In the genomic region with DNA sequence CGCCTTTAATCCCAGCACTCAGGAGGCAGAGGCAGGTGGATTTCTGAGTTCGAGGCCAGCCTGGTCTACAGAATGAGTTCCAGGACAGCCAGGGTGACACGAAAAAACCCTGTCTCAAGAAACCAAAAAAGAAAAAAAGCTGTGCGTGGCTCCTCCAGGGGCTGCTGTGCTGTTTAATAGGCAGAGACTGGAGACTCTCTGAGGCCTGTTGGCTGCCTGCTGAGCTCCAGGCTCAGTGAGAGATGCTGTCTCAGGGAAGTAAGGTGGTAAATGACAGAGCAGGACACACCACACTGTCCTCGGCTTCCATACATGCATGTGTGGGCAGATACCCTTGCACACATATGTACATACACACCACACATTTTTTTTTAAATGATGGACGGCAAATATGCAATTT, we compare ENCODE assay signal across 12 mouse cellular contexts.
"Had no signal": no experiment of that assay in that cellular context is flagged by ENCODE, and none has a peak within 500 bp of the region (broad histone marks: within the 10 kb centered on the region; RNA-seq: fewer than 3 reads in every experiment).

No protein-coding gene starts in this region.

- H3K4me2 ChIP-seq: limb, embryonic 13.5 days; neural tube, embryonic 12.5 days had no signal

- H3K27me3 ChIP-seq: limb, embryonic 13.5 days; neural tube, embryonic 12.5 days had no signal

- H3K36me3 ChIP-seq: limb, embryonic 13.5 days; neural tube, embryonic 12.5 days had no signal

- H3K9me3 ChIP-seq: neural tube, embryonic 12.5 days had no signal

- H3K4me1 ChIP-seq: limb, embryonic 13.5 days had no signal

- H3K4me3 ChIP-seq: limb, embryonic 13.5 days; myocyte; neural tube, embryonic 12.5 days had no signal

- DNase-seq: kidney, adult 11 months; kidney, adult 9 months; kidney, postnatal 36 days; left cerebral cortex, postnatal 4 days; lung, adult 18-20 months; thymus, postnatal 4 days had no signal

- H3K27ac ChIP-seq: kidney, postnatal 0 days; limb, embryonic 13.5 days; liver, embryonic 14.5 days; neural tube, embryonic 12.5 days; stomach, postnatal 0 days had no signal

- H3K9ac ChIP-seq: limb, embryonic 13.5 days; liver, embryonic 14.5 days; neural tube, embryonic 12.5 days had no signal
